7 mouse cellular contexts compared by ENCODE assay signal in the genomic region with DNA sequence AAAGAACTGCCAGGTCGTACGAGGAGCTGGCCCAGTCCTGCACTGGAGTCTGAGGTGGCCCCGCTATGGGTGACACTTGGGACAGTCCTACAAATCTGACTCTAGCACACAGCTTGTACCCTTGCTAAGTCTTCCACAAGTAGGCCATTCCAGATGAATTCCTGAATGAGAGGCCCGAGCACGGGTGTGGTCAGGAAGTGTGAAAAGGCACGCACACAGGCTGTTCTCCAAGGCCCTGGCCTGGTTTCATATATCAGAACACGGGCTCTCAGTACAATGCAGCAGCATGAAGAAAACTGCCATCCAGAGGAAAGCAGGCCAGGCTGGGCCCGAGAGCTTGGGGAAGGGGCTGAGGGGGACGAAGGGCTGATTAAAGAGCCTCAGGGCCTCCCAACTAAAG. TPM values are rescaled to one million over a fixed set of nuclear protein-coding genes. Genes with fewer than 3 reads are reported as not detected.
DNase-seq lines count a peak whose midpoint lies in the region; ATAC-seq and TF ChIP-seq lines count a peak whose summit lies in the region.

No protein-coding gene starts in this region.

- no peak for TF ChIP-seq POLR2A in lung, adult 2 months (IDR thresholded peaks at IDR 0.05; ENCODE audit: borderline replicate concordance, extremely low read depth, low read depth, low read length)

- WGBS in lung, adult 2 months, result 26% methylated on average over 9 of the region's 9 CpGs

- DNase-seq in ES-CJ7 (ENCODE audit: low read depth, low spot score), result peak; percentile 62
- DNase-seq in ZHBTc4 (ENCODE audit: low read depth, low spot score), result peak; percentile 82
- peak; percentile 59 for DNase-seq in heart, postnatal 4 days
- peak; percentile 52 for DNase-seq in lung, adult 2 months
- DNase-seq in spleen, adult 12 weeks (ENCODE audit: low spot score), result no peak
- DNase-seq in layer of hippocampus, adult 9-10 months (ENCODE audit: low spot score), result no peak

- H3K4me3 ChIP-seq in lung, adult 2 months (replicated peaks; ENCODE audit: extremely low read depth, low read depth, low read length), result no peak overlapping the region

- ATAC-seq in activated CD4-positive, CD25-positive, alpha-beta regulatory T cell, adult 4 months, result no peak

- H3K4me1 ChIP-seq in lung, adult 2 months (ENCODE audit: control insufficient read depth, insufficient read depth, low read length), result peaks cover 45% of the 10 kb centered on the region

- TF ChIP-seq CTCF in lung, adult 2 months (IDR thresholded peaks at IDR 0.05; ENCODE audit: insufficient read depth, low read length), result no peak

RNA-seq across cellular contexts. Expression of a gene that starts 20.8 kb away (rescaled TPM):
- 10 to 100 TPM; 84.6 to 91.3 TPM for total RNA-seq in heart, postnatal 4 days (2021)
- 85.2 and 110 TPM in 2 replicates for polyA plus RNA-seq in lung, adult 2 months (2012; rRNA removed)
- 100 to 1,000 TPM; 121 to 136 TPM for polyA plus RNA-seq in activated CD4-positive, CD25-positive, alpha-beta regulatory T cell, adult 4 months (2017; shearing (Covaris generic))

Comparison
In these comparisons a context has a peak if more than half of its experiments do, and no peak if none do; other contexts are left out.
1. DNase-seq: peak in ES-CJ7 (single experiment), ZHBTc4 (single experiment), heart, postnatal 4 days (single experiment) and lung, adult 2 months (single experiment); none in spleen, adult 12 weeks (single experiment) and layer of hippocampus, adult 9-10 months (single experiment).